Mouse (Mus musculus) liver, postnatal 0 days (tissue): ENCODE results near the gene Mfng.

Experiments
- CTCF ChIP-seq: sonication (generic); IDR thresholded peaks from 2 replicates; pipeline ENCODE4 v1.5.1; 2016; ENCODE audit warnings: antibody characterized with exemption, low read depth
- EP300 ChIP-seq: IDR thresholded peaks from 2 replicates; pipeline ENCODE4 v1.6.1; 2016; ENCODE audit warnings: antibody characterized with exemption, low read depth, mild to moderate bottlenecking

DNA sequence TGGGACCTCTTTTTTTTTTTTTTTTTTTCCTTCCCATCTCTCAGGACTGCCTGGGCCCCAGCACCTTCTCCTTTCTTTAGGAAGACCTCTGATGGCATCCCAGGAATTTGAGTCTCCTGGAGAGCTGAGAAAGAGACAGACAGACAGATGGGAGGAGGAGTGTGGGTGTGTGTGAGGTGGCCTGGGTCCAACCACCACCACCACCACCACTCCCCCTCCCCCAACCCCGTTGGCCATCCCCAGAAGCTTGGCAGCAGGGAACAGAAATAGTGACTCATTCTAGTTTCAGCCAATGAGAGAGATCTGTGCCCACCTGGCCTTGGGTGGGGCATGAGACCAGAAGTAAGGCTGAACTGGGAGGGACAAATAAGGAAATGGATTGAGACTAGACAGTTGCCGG is 33.3 kb upstream of the Mfng start:
- TF ChIP-seq CTCF (no peak), EP300 (no peak)
